Mouse (Mus musculus): ENCODE measurements around the gene Tns1. TPM values are rescaled to one million over a fixed set of nuclear protein-coding genes. Genes with fewer than 3 reads are reported as not detected.

Tns1 gene
- total and polyA plus RNA-seq, 3 experiments = 0.40 to 3.6 (median 0.89) TPM

GRCm38 (mm10) chr1:74155435-74156012, 31.3 kb upstream of the Tns1 start:
- no peak overlapping the region for H3K4me3 ChIP-seq (replicated peaks in 1 of 3; ENCODE audit: low read depth in 2 of 3, low read length in 2 of 3, poor library complexity in 1 of 3)
- TF ChIP-seq USF2 (conservative IDR thresholded peaks at IDR 0.05; ENCODE audit: low read depth, low read length) (no peak), RAD21 (IDR thresholded peaks at IDR 0.05; ENCODE audit: low read depth, low read length) (no peak), ELF1 (IDR thresholded peaks at IDR 0.05; ENCODE audit: low read depth, low read length) (no peak), PAX5 (IDR thresholded peaks at IDR 0.05; ENCODE audit: low read length) (no peak), USF1 (IDR thresholded peaks at IDR 0.05; ENCODE audit: low read depth, low read length) (no peak), NRF1 (IDR thresholded peaks at IDR 0.05; ENCODE audit: low read depth, low read length) (no peak), JUND (conservative IDR thresholded peaks at IDR 0.05; ENCODE audit: low read depth, low read length) (no peak), MAX (IDR thresholded peaks at IDR 0.05; ENCODE audit: low read length) (no peak), ETS1 (conservative IDR thresholded peaks at IDR 0.05; ENCODE audit: low read depth, low read length) (no peak), JUN (IDR thresholded peaks at IDR 0.05; ENCODE audit: insufficient read depth, low read depth, low read length) (no peak), HCFC1 (IDR thresholded peaks at IDR 0.05; ENCODE audit: low read depth, low read length) (no peak), MAFK (IDR thresholded peaks at IDR 0.05; ENCODE audit: insufficient replicate concordance, low read length) (no peak), RCOR1 (conservative IDR thresholded peaks at IDR 0.05; ENCODE audit: low read depth, low read length) (no peak), SMC3 (IDR thresholded peaks at IDR 0.05; ENCODE audit: low read depth, low read length) (no peak), E2F4 (IDR thresholded peaks at IDR 0.05; ENCODE audit: insufficient replicate concordance, low read depth, low read length) (no peak), UBTF (IDR thresholded peaks at IDR 0.05; ENCODE audit: low read depth, low read length) (no peak), TCF12 (IDR thresholded peaks at IDR 0.05; ENCODE audit: low read depth, low read length) (no peak), MEF2A (IDR thresholded peaks at IDR 0.05; ENCODE audit: borderline replicate concordance, low read depth, low read length) (no peak), SIN3A (IDR thresholded peaks at IDR 0.05; ENCODE audit: low read length) (no peak)
- no peak overlapping the region for H3K4me2 ChIP-seq (ENCODE audit: insufficient read depth, low read depth, poor library complexity, severe bottlenecking)
- no peak overlapping the region for H3K27ac ChIP-seq (ENCODE audit: insufficient read depth, low read depth)
- peaks cover 5% of the 10 kb centered on the region for H3K27me3 ChIP-seq (replicated peaks)
- H3K9ac ChIP-seq (ENCODE audit: insufficient read depth, low read depth) = no peak overlapping the region
- no peaks in the 10 kb centered on the region for H3K79me2 ChIP-seq (replicated peaks; ENCODE audit: control insufficient read depth, extremely low read depth, insufficient read depth, poor library complexity, severe bottlenecking)
- no peaks in the 10 kb centered on the region for H3K36me3 ChIP-seq (replicated peaks in 1 of 2; ENCODE audit: control insufficient read depth in 1 of 2, insufficient read depth in 1 of 2, low read length in 1 of 2)
- dilution Hi-C loops (cut with MboI; ENCODE audit: extremely low pct_ligation_motif_present, extremely low pct_unique_long_range_greater_than_20kb, low sequenced_read_pairs) = no loop called here
- DNase-seq (ENCODE audit: extremely low read depth) = no peak
- no peaks in the 10 kb centered on the region for H3K9me3 ChIP-seq (replicated peaks; ENCODE audit: low read length)
- in situ Hi-C loops (cut with MboI; ENCODE audit: low pct_ligation_motif_present, low pct_unique_long_range_greater_than_20kb, low sequenced_read_pairs) = no loop called here
- H3K4me1 ChIP-seq (ENCODE audit: control insufficient read depth in 1 of 2, insufficient read depth in 2 of 2) = peaks cover 3 to 26% of the 10 kb centered on the region in 2 experiments; a peak in 3 of 4 replicates

GRCm38 (mm10) chr1:74153461-74154184, 29.4 kb upstream of the Tns1 start, which contains the start of gene Cxcr2:
Gene Cxcr2, plus strand, starts transcription at chr1:74153989.
- peaks cover 3 to 19% of the 10 kb centered on the region in 2 experiments; a peak in 3 of 4 replicates for H3K4me1 ChIP-seq (ENCODE audit: control insufficient read depth in 1 of 2, insufficient read depth in 2 of 2)
- in situ Hi-C loops (cut with MboI; ENCODE audit: low pct_ligation_motif_present, low pct_unique_long_range_greater_than_20kb, low sequenced_read_pairs) (no loop called here), dilution Hi-C loops (cut with MboI; ENCODE audit: extremely low pct_ligation_motif_present, extremely low pct_unique_long_range_greater_than_20kb, low sequenced_read_pairs) (no loop called here)
- H3K9ac ChIP-seq (ENCODE audit: insufficient read depth, low read depth) = no peak within 1 kb of the TSS
- no peaks in the 10 kb centered on the region for H3K9me3 ChIP-seq (replicated peaks; ENCODE audit: low read length)
- H3K4me2 ChIP-seq (ENCODE audit: insufficient read depth, low read depth, poor library complexity, severe bottlenecking) = no peak within 1 kb of the TSS
- no peak for TF ChIP-seq NELFE (IDR thresholded peaks at IDR 0.05; ENCODE audit: low read depth, low read length)
- no peak for TF ChIP-seq ZNF384 (IDR thresholded peaks at IDR 0.05; ENCODE audit: low read depth, low read length)
- no peak for TF ChIP-seq ZKSCAN1 (IDR thresholded peaks at IDR 0.05; ENCODE audit: borderline replicate concordance, low read depth, low read length)
- TF ChIP-seq E2F4 (IDR thresholded peaks at IDR 0.05; ENCODE audit: insufficient replicate concordance, low read depth, low read length) = no peak
- TF ChIP-seq MXI1 (IDR thresholded peaks at IDR 0.05; ENCODE audit: low read depth, low read length) = no peak
- TF ChIP-seq ZC3H11A (IDR thresholded peaks at IDR 0.05; ENCODE audit: low read depth, low read length) = no peak
- TF ChIP-seq SIN3A (IDR thresholded peaks at IDR 0.05; ENCODE audit: low read length) = no peak
- DNase-seq (ENCODE audit: extremely low read depth) = no peak
- no peaks in the 10 kb centered on the region for H3K79me2 ChIP-seq (replicated peaks; ENCODE audit: control insufficient read depth, extremely low read depth, insufficient read depth, poor library complexity, severe bottlenecking)
- H3K27ac ChIP-seq (ENCODE audit: insufficient read depth, low read depth) = no peak within 1 kb of the TSS
- no peaks in the 10 kb centered on the region for H3K36me3 ChIP-seq (replicated peaks in 1 of 2; ENCODE audit: control insufficient read depth in 1 of 2, insufficient read depth in 1 of 2, low read length in 1 of 2)
- H3K27me3 ChIP-seq (replicated peaks) = peaks cover 5% of the 10 kb centered on the region
- no peak within 1 kb of the TSS for H3K4me3 ChIP-seq (replicated peaks in 1 of 3; ENCODE audit: low read depth in 2 of 3, low read length in 2 of 3, poor library complexity in 1 of 3)

All from CH12.LX (cell line).